Mouse (Mus musculus): ENCODE results near the gene Ahnak2.

GRCm38 (mm10) chr12:112832411-112832810, 30.0 kb upstream of the Ahnak2 start:
- no peak for TF ChIP-seq CTCF (IDR thresholded peaks at IDR 0.05; ENCODE audit: borderline replicate concordance, insufficient read depth, low read depth, low read length)
- no peak for TF ChIP-seq POLR2A (IDR thresholded peaks at IDR 0.05; ENCODE audit: borderline replicate concordance, insufficient read depth, low read length)

Measured in cerebellum, adult 2 months (tissue).